Mouse (Mus musculus) lung, postnatal 36 days (tissue): Measurements from ENCODE around the gene Ugt2b37.
"Not testable (repeated sequence)": the region's sequence is repeated elsewhere in the genome, so short reads cannot be mapped to it uniquely, and the experiment has no call there.

ENCODE experiments used
- DNase-seq: peaks from one replicate; pipeline ENCODE4 v3.0.0; 2022; ENCODE audit warnings: mixed read lengths

Ugt2b37 gene

GRCm38 (mm10) chr5:87254676-87255075, at the start of gene Ugt2b37:
Gene Ugt2b37 (minus strand): TSS chr5:87254804.
- DNase-seq = not testable (repeated sequence)

GRCm38 (mm10) chr5:87286180-87286579, 31.6 kb upstream of the Ugt2b37 start:
- not testable (repeated sequence) for DNase-seq

GRCm38 (mm10) chr5:87275986-87276385, 21.4 kb upstream of the Ugt2b37 start:
- not testable (repeated sequence) for DNase-seq

- DNase-seq = no peak
These were observed 21.0 kb upstream of the Ugt2b37 start for GRCm38 (mm10) chr5:87275581-87275980.

GRCm38 (mm10) chr5:87255831-87256230, 1.2 kb upstream of the Ugt2b37 start:
- no peak for DNase-seq

GRCm38 (mm10) chr5:87242140-87242539, 12.5 kb downstream of the Ugt2b37 start:
- DNase-seq = not testable (repeated sequence)

GRCm38 (mm10) chr5:87196430-87196829, 58.2 kb downstream of the Ugt2b37 start:
- DNase-seq = not testable (repeated sequence)
